Mouse (Mus musculus): Measurements from ENCODE around the gene Syf2.

GRCm38 (mm10) chr4:134986963-134987362 is 56.3 kb downstream of the Syf2 start:
- TF ChIP-seq CTCF (IDR thresholded peaks at IDR 0.05; ENCODE audit: low read depth, low read length) = no peak
- TF ChIP-seq POLR2A (IDR thresholded peaks at IDR 0.05; ENCODE audit: borderline replicate concordance, low read depth, low read length) = no peak
